Mouse (Mus musculus): ENCODE results near the gene Fam53b.

The Fam53b gene

DNA sequence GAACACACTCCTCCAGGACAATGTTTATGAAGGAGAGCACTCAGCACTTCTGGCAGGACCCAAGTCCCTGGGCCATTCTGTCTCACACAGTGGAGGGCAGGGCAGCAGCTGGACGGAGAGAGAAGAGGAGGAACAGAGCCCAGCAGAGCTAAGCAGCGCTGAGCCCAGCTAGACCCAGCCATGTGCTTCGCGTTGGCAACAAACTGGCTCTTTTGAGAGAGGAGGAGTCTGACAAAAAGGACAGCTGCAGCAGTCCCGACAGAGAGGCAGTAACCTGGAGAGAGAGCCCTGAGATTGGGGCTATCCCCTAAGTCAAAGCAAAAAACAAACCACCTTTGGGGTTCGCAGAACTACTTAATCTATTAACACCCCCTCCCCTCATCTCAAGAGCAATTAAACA is 3.3 kb downstream of the Fam53b start:
- no peak for DNase-seq

DNA sequence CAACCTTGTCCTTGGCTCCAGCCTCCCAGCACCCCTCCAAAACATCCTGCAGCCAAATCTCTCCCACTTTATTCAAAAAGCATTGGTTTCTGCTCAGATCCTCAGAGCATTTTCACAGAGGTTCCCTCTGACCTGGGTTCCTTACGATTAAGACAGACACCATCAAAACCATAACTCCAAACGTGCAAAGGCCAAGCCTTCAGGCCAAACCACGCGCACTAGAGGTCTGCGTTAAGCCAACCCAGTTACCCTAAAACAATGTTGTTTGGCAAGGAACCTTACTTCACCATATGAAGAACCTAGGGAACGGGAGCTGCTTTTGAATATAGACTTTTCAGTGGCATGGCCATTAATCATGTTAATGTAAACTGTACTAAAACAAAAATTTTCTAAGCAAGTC is 4.0 kb downstream of the Fam53b start:
- DNase-seq: no peak

DNA sequence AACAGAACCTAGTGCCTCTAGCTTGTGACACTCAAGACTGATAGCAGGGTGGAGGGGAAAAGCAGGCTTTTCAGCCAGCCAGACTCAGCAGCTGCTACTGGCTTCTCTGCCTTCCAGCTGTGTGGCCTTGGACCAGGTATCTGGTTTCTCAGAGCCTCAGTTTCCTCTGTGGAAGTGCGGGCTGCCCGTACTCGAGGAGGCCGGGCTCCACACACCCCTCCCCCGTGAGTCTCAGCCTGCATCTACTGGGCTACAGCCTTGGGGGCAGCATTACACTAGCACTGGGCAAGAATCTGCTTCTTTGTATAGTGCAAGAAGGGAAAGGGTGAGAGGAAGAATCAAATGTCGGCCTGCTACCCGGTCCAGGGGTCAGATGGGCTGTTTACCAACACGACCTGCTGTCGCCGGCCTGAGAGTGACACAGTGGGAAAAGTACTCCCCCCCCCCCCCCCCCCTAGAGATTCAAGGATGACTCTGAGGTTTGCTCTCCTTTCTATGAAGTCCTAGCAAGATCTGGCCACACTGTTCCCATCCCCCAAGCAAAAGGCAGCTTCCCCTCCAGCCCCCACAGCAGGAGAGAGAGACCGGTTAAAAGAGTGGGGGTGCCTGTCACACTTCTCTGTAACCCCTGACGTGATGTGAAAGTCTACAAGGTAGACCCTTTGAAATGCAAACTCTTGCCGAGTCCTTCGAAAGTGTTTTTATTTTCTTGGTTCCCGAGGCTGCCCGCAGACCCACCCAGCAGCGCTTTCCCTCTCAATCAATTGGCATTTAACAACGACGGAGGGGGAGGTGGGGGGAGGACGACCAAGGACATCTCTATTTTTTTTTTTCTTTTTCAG is 4.6 kb downstream of the Fam53b start:
- DNase-seq: no peak

DNA sequence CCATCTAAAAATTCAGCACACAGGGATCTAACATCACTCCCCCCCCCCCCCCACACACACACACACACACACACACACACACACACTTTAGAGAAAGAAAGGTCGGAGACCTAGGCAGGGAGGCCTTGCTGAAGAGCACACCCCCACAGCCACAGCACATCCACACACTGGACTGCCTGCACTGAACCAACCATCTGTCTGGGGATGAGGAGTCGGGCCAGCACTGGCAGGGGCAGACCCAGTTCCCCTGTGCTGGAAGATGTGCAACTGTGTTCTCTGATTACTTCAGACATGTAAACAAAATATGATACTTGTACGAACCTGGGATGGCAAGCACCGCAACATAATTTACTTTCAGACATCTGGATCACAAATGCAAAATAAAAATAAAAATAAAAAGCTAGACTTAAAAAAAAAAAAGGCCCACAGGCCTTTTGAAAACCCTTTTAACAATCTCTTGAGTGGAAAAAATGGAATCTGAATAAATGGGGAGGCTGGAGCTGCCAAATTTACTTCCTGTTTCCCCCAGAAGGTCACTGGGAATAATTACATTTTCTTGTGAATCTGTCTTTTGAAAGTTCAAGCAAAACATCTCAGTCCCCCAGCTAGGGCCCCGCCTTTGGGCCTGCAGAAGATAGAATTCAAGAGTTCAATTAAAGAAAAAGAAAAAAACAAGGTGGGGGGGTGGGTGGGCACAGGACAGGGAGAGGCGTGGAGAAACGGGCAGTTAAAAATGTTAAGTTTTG is 5.5 kb downstream of the Fam53b start:
- no peak for DNase-seq

DNA sequence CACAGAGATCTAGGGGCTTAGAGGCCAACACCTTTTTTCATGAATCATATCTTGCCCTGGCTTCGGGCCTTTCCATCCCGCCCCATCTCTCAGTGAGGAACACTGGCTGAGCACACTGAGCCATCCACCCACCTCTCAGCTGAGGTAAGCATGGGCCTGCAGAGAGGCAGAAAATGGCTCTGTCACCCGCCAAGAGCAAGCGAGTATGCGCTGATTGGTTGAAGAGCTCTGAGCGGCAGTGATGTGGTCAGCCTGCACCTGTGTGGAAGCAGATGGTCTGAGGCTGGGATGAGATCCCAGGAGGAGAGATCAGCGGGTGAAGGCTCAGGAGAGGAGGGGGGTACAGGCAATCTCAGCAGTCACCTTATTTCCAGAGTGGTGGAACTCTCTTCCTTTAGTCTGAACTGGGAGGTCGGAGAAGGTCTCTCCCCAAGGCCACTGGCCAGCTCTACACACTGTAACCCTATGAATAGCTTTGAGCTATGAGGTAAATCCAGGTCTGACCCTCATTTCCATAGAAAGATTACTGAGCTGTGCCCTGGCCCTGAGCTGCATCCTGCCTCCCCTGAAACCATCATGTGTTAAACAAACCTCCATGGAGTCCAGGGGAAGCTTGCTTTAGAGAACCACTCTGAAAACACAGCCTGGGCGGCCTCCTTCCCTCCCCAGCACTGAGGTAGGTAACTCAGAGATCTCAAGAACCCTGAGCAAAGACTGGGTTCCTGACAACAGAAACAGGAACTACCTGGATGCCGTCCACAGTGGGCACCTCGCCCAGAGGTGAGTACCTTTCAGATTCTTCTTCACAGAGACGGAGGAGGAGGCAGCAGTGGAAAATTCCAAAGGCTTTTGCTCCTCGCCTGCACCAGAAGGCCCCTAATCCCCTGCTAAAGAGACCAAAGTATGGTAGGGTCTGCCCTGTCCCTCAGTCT is 6.5 kb downstream of the Fam53b start:
- peak in 1 of 2 experiments; percentile 28 for DNase-seq

DNA sequence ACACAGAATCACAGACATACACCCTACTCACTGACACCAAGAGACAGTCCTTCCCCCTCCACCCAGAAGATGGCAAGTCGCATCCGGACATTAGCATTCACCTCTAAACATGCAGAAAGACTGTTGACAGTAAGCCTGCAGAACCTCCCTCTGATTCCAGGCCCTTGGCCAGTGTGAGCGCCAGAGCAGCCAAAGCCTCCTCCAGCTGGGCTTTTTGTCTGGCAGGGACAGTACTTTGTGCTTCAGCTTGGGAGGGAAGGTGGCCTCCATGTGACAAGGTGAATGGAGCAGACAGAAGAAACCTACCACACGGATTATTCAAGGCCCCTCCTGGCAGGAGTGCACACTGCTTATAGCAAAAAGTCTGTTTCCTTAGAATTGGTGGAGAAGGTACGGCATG is 7.4 kb downstream of the Fam53b start:
- DNase-seq: no peak

DNA sequence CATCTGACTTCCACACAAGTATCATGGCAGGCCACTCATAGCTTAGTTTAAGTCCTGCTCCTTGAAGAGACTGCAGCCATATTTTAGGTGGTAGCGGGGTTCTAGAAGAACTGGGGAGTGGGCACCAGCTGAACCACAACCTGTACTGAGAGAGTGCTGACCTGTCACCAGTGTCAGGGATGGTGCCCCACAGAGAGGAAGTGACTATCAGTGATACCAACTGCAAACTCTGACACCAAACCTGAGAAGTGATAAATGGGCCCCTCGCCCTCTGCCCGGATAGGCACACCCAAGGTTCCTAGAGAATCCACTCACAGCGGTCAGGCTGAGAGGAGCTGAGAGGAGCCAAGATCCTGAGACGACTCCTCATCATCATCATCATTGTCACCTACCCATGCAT is 8.7 kb downstream of the Fam53b start:
- DNase-seq: peak in 1 of 2 experiments; percentile 19

DNA sequence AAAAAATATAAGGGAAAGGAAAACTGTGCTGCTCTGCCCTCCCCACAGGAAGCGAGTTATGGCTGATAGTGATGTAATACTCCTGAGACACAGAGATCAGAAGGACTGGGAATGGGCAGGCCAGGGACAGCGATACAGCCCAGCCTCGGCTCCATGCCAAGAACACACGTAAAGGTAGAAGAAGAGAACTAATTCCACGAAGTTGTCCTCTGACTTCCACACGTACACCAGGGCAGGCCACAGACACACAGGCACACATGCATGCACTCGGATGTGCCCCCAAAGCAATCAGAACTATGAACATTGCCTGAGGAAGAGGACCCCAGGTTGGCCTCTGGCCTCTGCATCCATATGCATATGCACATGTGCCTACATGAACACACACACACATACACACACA is 9.2 kb downstream of the Fam53b start:
- DNase-seq: no peak

DNA sequence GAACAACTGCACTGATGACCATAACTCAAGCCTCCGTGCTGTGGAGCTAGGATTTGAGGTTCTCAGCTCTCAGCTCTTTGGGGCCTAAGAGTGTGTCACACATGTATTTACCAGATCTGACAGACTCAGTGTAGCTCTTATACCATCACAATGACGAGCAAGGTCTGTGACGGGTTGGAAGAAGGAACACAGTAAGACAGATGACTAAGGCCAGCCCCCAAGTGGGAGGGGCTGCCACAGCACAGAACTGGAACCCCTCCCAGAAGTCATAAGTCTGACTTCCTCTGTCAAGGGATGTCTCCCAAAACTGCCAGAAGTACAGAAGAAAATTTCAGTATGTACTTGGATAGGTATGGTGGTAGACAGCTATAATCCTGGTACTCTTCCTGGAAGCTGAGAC is 9.7 kb downstream of the Fam53b start:
- DNase-seq: peak; percentile 73 to 76

DNA sequence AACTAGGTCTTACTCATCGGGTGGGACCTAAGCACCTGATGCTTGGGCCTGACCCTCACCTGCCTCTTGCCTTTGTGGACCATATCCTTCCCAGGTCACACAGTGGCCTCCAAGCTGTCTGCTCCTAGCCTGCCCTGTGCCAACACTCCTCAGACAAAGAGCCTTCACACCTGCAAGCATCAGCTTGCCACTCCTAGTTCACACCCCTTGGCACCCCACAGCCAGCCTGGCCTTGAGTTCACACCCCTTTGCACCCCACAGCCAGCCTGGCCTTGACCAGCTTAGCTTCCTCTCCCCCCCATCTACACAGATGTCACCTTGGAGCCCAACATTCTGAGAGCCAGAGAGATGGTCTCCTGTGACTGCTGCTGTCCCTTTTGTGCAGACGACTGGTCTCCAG is 10.3 kb downstream of the Fam53b start:
- no peak for DNase-seq

DNA sequence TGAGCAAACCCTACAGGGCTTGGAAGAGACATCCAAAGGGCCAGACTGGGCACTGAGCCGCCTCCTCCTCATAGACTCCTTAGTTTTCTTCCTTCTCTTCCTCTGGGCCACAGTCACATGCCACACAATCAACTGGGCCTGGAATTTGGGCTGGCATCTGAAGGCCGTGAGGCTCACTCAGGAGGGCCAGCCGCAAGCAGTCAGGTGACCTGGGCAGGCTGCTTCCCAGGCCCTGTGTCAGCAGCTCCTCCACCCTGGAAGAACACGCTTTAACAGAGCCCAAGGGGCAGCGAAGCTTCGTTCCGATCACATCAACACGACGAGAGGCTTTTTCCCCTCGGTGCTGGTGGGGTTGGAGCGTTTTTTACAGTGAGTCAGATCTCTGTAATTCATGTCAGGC is 11.0 kb downstream of the Fam53b start:
- no peak for DNase-seq

DNA sequence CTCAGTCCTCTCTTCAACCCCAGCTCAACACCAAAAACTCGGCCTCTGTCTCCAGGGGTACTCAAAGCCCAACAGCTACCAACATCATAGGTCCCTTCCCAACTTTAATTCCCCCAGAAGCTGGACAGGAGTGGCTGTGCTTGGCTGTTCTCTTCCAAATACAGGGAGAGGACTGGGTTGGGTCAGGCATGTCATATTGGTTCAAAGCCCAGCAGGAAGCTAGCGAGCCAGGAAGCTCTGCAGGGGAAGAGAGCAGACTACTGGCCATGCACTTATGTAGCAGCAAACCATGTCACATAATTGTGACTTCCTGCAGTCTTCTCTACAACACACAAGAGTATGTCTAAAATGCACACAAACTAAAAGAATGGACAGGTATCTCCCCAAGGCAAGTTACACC is 11.6 kb downstream of the Fam53b start:
- DNase-seq: no peak

DNA sequence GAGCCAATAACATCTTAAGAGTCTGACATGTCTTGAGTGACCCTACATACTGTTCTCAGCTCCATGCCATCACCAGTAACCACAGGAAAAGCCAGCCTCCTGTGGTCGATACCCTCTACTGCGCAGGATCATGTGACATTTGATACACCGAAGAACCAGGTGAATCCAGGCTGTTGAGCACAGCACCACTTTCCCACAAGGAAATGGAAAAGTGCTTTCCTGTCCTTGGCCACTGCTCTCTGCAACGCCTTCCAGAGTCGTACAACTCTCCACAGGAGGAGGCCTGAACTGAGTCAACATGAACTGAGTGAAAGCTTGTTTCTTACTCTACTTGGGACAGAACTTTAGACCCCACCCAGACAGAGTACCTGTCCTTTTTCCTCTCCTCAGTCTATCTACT is 12.2 kb downstream of the Fam53b start:
- no peak for DNase-seq

DNA sequence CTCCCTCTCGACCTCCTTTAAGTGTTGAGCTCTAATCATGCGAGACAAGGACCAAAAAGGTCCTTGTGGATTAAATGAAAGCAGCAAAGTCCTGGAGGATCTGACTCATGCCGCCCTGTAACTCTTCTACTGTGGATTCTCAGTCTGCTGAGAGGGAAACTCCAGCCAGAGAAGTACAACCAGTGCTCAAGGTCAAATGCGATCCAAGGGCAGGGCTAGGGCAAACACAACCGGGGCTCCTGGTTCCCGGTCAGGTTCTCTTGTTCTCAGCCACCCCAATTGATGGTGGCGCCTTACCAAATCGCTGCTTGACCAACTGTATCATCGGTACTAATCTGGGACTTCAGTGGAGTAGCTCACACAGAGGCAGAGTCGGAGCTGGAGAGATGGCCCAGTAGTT is 12.8 kb downstream of the Fam53b start:
- no peak for DNase-seq

DNA sequence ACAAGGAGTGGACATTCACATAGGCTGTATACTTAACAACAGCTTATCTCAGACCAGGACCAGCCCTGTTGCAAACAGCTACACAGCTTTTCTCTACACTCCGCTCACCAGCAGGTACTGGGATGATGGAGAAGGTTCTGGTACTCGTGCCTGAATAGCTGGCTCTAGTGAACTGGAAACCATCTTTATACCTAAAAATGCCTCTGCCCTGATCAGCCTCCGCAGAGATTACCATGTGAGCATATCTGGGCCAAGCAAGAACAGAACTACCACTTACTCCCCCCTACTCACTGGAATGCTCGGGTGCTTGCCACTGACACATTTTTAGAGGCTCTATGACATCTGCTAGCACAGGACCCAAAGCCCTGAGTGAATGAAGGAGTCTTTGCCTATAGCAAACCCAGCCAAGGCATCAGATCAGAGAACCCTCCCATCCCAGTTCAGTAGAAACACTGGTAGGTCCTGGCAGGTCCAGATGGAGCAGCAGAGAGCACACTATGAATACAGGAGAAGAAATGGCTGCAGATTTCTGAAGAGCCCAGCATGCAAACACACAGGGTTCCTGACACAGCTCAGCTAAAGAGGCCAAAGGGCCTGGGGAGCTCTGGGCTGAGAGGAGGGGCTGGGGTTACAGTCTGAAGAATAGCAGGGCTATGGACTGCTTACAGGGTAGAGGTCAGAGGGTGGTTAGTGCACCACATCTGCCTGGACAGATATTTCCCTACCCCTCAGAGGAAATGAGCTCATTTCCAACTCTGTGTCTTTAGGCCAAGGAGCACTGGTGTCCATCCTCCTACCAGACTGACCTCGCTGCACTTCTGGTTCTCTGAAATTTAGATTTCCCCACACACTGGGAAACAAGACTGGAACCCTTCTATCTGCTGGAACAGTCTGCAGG is 14.3 kb downstream of the Fam53b start:
- no peak for DNase-seq

DNA sequence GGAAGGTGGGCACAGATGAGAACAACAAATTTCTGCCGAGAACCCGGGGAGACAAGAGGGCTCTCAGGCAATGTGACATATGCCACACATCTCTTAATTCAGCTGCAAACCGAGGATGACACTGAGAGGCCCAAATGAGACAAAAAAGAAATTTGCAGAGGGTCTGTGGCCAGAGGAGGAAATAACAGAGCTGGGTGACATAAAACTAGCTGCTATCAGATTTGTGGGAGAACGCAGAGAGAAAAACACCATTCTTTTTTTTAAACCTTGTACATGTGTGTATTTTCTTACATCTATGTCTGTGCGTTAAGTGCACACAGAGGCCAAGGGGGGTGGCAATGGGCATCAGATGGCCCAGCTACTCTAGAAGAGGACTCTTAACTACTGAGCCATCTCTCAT is 18.5 kb downstream of the Fam53b start:
- no peak for DNase-seq

DNA sequence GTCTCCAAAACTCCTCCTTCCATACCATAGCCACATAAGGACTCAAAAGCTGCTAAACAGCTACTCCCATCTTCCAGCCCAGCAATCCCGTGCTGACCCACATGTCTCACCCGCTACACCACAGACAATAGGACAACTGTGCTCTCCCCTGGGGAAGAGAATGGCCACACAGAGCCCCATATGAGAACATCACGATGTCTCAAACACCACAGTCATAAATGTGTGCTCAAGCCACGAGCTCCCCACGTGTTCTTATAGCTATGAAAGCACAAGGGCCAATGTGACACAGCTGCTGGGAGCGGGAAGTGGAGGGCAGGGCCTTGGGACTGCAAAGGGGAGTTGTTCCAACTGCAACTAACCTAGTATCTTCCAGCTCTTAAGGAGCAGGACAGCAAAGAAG is 20.2 kb downstream of the Fam53b start:
- no peak for DNase-seq

DNA sequence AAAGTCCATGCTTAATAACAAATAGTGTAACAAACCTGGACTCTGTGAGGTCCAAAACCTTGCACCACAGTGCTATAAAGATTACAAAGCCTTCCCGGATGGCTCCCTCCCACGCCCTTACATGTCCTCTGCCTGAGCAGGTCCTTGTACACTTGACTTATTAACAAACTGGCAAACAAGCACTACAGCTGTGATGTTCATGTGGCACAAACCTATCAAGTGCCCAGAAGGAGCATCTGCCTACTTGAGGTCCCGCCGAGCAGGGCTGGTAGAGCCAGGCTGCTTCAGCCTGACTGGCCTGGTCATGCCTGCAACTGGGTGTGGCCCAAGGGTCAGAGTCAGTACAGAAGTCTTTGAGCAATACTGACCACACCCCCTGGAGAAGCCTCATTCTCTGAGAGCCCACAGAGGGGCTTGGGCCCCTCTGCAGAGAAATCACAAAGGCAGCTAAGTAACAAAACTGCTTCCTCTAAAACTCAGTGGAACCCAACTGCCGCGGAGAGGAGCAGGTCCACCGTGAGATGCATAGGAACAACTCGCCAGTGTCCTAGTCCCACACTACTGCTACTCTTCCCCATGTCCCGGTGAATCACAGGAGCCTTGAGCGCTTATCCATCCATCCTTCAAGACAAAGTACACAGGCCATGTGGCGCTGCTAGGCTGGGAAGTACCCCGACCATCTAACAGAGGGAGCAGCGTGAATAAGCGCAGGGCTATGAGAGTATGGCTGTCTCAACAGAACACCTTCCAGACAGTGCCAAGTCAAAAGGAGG is 23.1 kb downstream of the Fam53b start:
- no peak for DNase-seq

DNA sequence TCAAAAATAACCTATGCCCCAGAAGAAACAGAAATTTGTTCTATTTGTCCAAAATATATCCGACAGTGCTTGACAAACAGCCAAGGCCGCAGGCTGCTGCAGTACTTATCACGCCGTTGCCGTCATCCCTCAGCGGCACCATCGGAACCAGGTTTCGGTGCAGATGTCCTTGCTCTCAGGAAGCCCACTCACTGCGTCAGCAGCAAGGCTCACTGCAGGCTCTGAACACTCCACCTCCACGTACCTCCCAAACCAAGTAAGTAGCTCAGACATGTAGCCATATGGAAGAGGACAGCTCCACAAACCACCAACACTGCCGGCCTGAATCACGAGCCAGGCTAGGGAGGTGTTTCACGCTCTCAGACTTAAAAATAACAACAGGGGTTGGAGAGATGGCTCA is 24.9 kb downstream of the Fam53b start:
- DNase-seq: no peak

DNA sequence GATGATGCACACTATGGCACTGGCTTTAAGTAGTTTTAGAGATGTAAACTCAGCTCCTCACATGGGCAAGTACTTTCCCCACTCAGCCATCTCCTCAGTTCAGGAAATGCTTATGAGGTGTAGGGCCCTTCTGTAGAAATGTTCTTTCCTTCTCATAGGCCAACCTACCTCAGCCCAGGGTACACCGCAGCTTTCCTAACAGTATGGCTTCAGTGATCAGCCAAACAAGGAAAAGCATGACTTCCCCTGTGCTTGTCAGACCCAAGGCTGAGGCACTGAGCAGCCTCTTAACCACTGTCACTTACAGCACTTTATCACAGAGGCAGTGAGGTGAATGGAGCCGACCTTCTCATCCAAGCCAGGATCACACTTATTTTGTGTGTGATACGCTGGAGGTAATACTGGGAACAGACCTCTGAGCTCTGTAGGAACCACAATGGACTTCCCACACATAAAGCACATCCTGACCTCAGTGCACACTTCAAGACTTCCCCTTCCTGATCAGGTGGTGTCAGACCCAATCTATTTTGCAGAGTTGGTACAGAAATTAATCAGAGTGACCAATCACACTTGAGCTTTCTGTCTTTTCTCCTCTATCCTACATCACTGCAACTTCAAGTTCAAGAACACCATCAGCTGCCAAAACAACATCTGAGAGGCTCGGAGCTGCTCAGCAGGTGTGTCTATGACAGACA is 26.0 kb downstream of the Fam53b start:
- no peak for DNase-seq

DNA sequence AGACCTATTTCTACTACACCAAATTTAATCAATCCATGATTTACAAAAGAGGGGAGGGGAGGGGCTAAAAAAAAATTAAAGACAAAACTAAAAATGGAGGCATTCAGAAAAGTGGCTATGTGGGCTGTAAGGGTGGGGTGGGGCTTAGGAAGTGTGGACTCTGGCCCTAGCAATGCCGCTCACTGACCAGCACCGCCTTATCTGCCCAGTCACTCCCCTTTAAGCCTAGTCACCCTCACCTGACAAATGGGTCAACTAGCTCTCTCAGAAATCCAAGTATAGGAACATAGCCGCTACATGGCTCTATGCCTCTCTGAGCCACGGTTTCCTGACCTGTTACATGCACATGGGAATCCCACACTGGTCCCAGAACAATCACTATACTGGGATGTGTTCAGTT is 26.7 kb downstream of the Fam53b start:
- DNase-seq: no peak
